Mouse (Mus musculus) limb, embryonic 11.5 days (tissue): Measurements from ENCODE around the gene Sbf2. TPM values are rescaled to one million over a fixed set of nuclear protein-coding genes. Genes with fewer than 3 reads are reported as not detected.

ENCODE experiments used
- ATAC-seq: fragments of 200-750 bp; cut with Nextera tagmentation; 2 replicates; pipeline ENCODE4 v1.8.0; 2017; ENCODE audit warnings: low read depth; ENCODE audit not compliant: insufficient number of reproducible peaks, low FRiP score, low TSS enrichment
- DNase-seq: peaks from one replicate; pipeline ENCODE4 v3.0.0-alpha.2; 2015; ENCODE audit warnings: low spot score
- H3K27ac ChIP-seq: fragments of 300-500 bp; sonication (generic); replicated peaks from 2 replicates; pipeline ENCODE4 v1.5.1; 2014; ENCODE audit warnings: low read depth, mild to moderate bottlenecking, low read length
- H3K27me3 ChIP-seq: fragments of 300-500 bp; sonication (generic); 2 replicates; pipeline ENCODE4 v1.6.1; 2014; ENCODE audit warnings: mild to moderate bottlenecking, low read length, mixed read lengths; ENCODE audit not compliant: control insufficient read depth, insufficient read depth
- H3K36me3 ChIP-seq: fragments of 300-500 bp; sonication (generic); 2 replicates; pipeline ENCODE4 v1.6.1; 2014; ENCODE audit warnings: mild to moderate bottlenecking, low read length, moderate library complexity, mixed read lengths; ENCODE audit not compliant: control insufficient read depth, insufficient read depth
- H3K4me1 ChIP-seq: fragments of 300-500 bp; sonication (generic); 2 replicates; pipeline ENCODE4 v1.6.1; 2014; ENCODE audit warnings: low read length, mixed read lengths; ENCODE audit not compliant: control insufficient read depth, insufficient read depth
- H3K4me2 ChIP-seq: fragments of 300-500 bp; sonication (generic); 2 replicates; pipeline ENCODE4 v1.6.1; 2014; ENCODE audit warnings: low read depth, mild to moderate bottlenecking, moderate library complexity; ENCODE audit not compliant: severe bottlenecking
- H3K4me3 ChIP-seq: fragments of 300-500 bp; sonication (generic); 2 replicates; pipeline ENCODE4 v1.5.1; 2014; ENCODE audit warnings: low read depth, low read length
- H3K9ac ChIP-seq: fragments of 300-500 bp; sonication (generic); 2 replicates; pipeline ENCODE4 v1.6.1; 2014; ENCODE audit warnings: mild to moderate bottlenecking, low read length
- H3K9me3 ChIP-seq: fragments of 300-500 bp; sonication (generic); 2 replicates; pipeline ENCODE4 v1.6.1; 2016; ENCODE audit warnings: low read length; ENCODE audit not compliant: control insufficient read depth
- WGBS: fragments of 180-500 bp; shearing (Covaris S2); extraction: QIAGEN DNeasy Blood & Tissue Kit; methylation state at CpG from one replicate; pipeline ENCODE4 v1.1.7; 2014; 5-methylcytosine and 5-hydroxymethylcytosine counted together
- polyA plus RNA-seq: library from polyadenylated mRNA; unstranded; fragments of >200 nt; fragmentation: Nextera tagmentation; extraction: Ambion mirVana; gene quantifications from 2 replicates; pipeline ENCODE4 v1.2.1, GENCODE M21; 2014

The Sbf2 gene
- polyA plus RNA-seq, 1 experiment from 2014 or later, result 31.4 TPM

GRCm38 (mm10) chr7:110270455-110270854, 344.3 kb downstream of the Sbf2 start:
- H3K9ac ChIP-seq, result no peak overlapping the region
- no peak overlapping the region for H3K4me2 ChIP-seq
- ATAC-seq (no peak), DNase-seq (no peak)
- H3K4me1 ChIP-seq, result no peaks in the 10 kb centered on the region
- peaks cover 5% of the 10 kb centered on the region; the same call in 1 of the 2 replicates for H3K36me3 ChIP-seq
- WGBS, result 88% methylated on average over 7 of the region's 7 CpGs
- H3K9me3 ChIP-seq, result no peaks in the 10 kb centered on the region
- no peak overlapping the region for H3K27ac ChIP-seq
- no peaks in the 10 kb centered on the region for H3K27me3 ChIP-seq
- H3K4me3 ChIP-seq, result no peak overlapping the region

- Histone ChIP-seq H3K27ac (no peak overlapping the region), H3K36me3 (peaks cover 2% of the 10 kb centered on the region; the same call in 1 of the 2 replicates)
These were observed 344.9 kb downstream of the Sbf2 start for GRCm38 (mm10) chr7:110269777-110270176.

DNA sequence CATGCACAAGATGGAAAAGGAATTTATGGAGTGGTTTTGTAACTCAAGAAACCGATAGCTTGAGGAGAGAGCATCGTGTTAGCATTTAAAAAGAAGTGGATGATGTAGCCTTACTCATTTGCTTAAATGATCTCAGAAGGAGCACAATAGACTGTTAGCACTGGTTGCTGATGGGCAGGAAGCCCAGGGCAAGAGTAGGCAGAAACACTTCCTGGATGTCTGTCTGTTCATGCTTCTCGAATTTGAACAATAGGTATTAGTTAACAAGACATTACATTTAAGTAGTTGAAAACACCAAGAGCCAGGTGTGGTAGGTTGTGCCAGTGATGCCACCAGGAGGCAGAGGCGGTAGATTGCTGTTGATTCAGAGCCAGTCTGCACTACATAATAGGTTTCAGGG, 346.2 kb downstream of the Sbf2 start:
- H3K27ac ChIP-seq, result no peak overlapping the region
- WGBS, result 90% methylated on average over 4 of the region's 4 CpGs
- no peak for DNase-seq

More at GRCm38 (mm10) chr7:110269777-110270176, 344.9 kb downstream of the Sbf2 start:
- DNase-seq, result no peak
- no peaks in the 10 kb centered on the region for H3K4me1 ChIP-seq
- H3K4me2 ChIP-seq, result no peak overlapping the region
- 90% methylated on average over 14 of the region's 14 CpGs for WGBS
- no peak overlapping the region for H3K4me3 ChIP-seq
- H3K27me3 ChIP-seq, result no peaks in the 10 kb centered on the region
- no peak for ATAC-seq
- no peaks in the 10 kb centered on the region for H3K9me3 ChIP-seq
- H3K9ac ChIP-seq, result no peak overlapping the region

DNA sequence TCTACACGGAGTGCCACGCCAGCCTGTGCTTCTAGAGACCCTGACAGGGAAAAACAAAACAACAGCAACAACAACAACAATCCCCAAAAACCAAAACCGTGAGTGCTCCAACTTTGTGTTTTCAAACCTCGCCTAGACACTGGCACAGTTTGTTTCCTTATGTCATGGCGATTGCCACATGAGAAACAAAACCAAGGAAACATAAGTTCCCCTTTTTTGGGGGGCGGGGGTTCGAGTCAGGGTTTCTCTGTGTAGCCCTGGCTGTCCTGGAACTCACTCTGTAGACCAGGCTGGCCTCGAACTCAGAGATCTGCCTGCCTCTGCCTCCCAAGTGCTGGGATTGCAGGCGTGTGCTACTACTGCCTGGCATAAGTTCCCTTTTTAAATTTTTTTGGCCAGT, 346.7 kb downstream of the Sbf2 start:
- DNase-seq, result no peak
- no peak overlapping the region for H3K4me2 ChIP-seq
- no peak overlapping the region for H3K27ac ChIP-seq
- no peak overlapping the region for H3K4me3 ChIP-seq
- H3K9ac ChIP-seq, result no peak overlapping the region
- H3K27me3 ChIP-seq, result no peaks in the 10 kb centered on the region
- peaks cover 2% of the 10 kb centered on the region; the same call in 1 of the 2 replicates for H3K36me3 ChIP-seq
- 93% methylated on average over 9 of the region's 9 CpGs for WGBS
- ATAC-seq, result no peak
- H3K4me1 ChIP-seq, result no peaks in the 10 kb centered on the region
- no peaks in the 10 kb centered on the region for H3K9me3 ChIP-seq

More for the DNA sequence above, 346.2 kb downstream of the Sbf2 start:
- no peak overlapping the region for H3K9ac ChIP-seq
- no peaks in the 10 kb centered on the region for H3K27me3 ChIP-seq
- no peaks in the 10 kb centered on the region for H3K4me1 ChIP-seq
- ATAC-seq, result no peak
- no peak overlapping the region for H3K4me3 ChIP-seq
- no peak overlapping the region for H3K4me2 ChIP-seq
- H3K9me3 ChIP-seq, result no peaks in the 10 kb centered on the region
- peaks cover 2% of the 10 kb centered on the region; the same call in 1 of the 2 replicates for H3K36me3 ChIP-seq

DNA sequence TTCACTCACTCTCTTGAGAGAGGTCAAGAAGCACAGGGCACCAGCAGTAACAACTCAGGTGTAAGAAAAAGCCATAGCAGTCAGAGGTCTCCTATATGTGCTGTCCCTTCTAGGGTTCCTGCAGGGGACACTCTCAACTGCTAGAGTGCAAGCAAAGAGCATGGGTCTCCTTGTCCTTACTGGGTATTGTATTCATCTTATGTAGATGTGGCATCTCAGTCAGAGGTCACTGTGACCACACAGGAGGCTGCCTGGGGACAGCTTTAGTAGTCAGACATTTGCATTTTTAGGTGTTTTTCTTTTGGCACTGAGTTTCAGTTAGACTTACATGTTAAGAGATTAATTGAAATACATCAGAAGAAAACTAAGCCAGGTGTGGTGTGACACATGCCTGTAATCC, 347.7 kb downstream of the Sbf2 start:
- H3K9me3 ChIP-seq, result no peaks in the 10 kb centered on the region
- H3K4me3 ChIP-seq, result no peak overlapping the region
- no peaks in the 10 kb centered on the region for H3K4me1 ChIP-seq
- ATAC-seq, result no peak
- H3K27ac ChIP-seq, result no peak overlapping the region
- DNase-seq, result no peak
- H3K27me3 ChIP-seq, result no peaks in the 10 kb centered on the region
- H3K9ac ChIP-seq, result no peak overlapping the region
- H3K4me2 ChIP-seq, result no peak overlapping the region
- peaks cover 2% of the 10 kb centered on the region; the same call in 1 of the 2 replicates for H3K36me3 ChIP-seq

DNA sequence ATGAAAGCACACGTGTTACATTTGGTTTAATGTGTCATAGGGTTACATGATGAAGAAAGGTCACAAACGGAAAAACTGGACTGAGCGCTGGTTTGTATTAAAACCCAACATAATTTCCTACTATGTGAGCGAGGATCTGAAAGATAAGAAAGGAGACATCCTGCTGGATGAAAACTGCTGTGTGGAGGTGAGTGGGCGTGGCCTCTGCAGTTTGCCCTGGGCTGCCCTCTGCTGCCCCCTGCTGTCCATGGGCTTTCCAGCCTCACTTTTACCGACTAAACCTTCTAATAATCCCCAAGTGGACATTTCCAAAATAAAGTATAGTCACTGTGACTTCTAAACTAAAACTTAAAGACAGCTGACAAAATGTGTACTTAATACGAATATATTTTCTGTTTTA, 348.9 kb downstream of the Sbf2 start:
- Histone ChIP-seq H3K36me3 (peaks cover 2% of the 10 kb centered on the region; the same call in 1 of the 2 replicates), H3K27ac (no peak overlapping the region), H3K9me3 (no peaks in the 10 kb centered on the region), H3K4me3 (no peak overlapping the region), H3K9ac (no peak overlapping the region), H3K27me3 (no peaks in the 10 kb centered on the region), H3K4me1 (no peaks in the 10 kb centered on the region), H3K4me2 (no peak overlapping the region)
- DNase-seq (peak; percentile 91), ATAC-seq (no peak)
- 41% methylated on average over 7 of the region's 7 CpGs for WGBS

DNA sequence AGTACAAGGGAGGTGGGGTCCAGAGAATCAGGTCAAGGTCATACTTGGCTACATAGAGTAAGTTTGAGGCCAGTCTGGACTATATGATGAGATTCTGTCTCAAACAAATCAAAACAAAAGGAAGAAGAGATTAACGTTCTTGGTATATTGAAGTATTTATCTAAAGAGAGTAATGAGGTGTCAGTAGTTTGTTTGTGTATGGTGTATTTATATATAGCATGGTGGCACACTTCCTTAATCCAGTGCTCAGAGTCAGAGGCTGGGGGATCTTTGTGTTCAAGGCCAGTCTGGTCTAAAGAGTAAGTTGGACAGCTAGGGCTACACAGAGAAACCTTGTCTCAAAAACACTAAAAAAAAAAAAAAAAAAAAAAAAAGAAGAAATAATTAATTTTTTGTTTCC, 351.2 kb downstream of the Sbf2 start:
- Histone ChIP-seq H3K4me1 (no peaks in the 10 kb centered on the region), H3K9me3 (no peaks in the 10 kb centered on the region), H3K27me3 (no peaks in the 10 kb centered on the region)

DNA sequence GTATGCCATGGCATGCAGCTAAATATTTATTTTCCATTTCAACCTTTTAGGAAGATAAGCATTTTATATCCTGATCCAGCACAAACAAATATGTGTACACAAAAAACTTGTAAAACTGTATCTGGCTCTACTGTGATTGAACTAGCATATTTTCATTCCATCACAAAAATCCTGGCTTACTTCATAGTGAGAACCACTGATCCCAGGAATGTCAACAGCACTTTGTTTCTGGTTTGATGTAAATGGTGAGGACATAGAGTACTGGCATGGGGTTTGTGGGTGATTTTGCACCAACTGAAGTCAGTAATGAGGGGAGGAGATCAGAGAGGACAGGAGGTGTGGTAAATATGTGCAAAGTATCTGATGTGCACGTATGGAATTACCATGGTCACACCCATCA, 352.1 kb downstream of the Sbf2 start:
- Histone ChIP-seq H3K4me3 (no peak overlapping the region), H3K4me2 (no peak overlapping the region), H3K9ac (no peak overlapping the region), H3K27ac (no peak overlapping the region), H3K9me3 (no peaks in the 10 kb centered on the region), H3K27me3 (no peaks in the 10 kb centered on the region), H3K4me1 (no peaks in the 10 kb centered on the region), H3K36me3 (no peaks in the 10 kb centered on the region)
- WGBS, result 69% methylated on average over 1 of the region's 1 CpGs
- ATAC-seq (no peak), DNase-seq (no peak)

More for the DNA sequence above, 351.2 kb downstream of the Sbf2 start:
- ATAC-seq, result no peak
- no peak overlapping the region for H3K9ac ChIP-seq
- H3K36me3 ChIP-seq, result no peaks in the 10 kb centered on the region
- no peak overlapping the region for H3K4me2 ChIP-seq
- no peak for DNase-seq
- no peak overlapping the region for H3K4me3 ChIP-seq
- 83% methylated on average over 1 of the region's 1 CpGs for WGBS
- H3K27ac ChIP-seq, result no peak overlapping the region

- H3K27ac ChIP-seq, result no peak overlapping the region
- no peaks in the 10 kb centered on the region for H3K4me1 ChIP-seq
- no peak for DNase-seq
- no peaks in the 10 kb centered on the region for H3K27me3 ChIP-seq
- no peak overlapping the region for H3K4me2 ChIP-seq
- no peak overlapping the region for H3K9ac ChIP-seq
- no peak overlapping the region for H3K4me3 ChIP-seq
- H3K36me3 ChIP-seq, result no peaks in the 10 kb centered on the region
- ATAC-seq, result no peak
- H3K9me3 ChIP-seq, result no peaks in the 10 kb centered on the region
- WGBS, result 85% methylated on average over 4 of the region's 4 CpGs
These were observed 352.9 kb downstream of the Sbf2 start for GRCm38 (mm10) chr7:110261807-110262206.
